Mouse (Mus musculus) cortical plate, adult 2 months (tissue): ENCODE measurements at regions not wholly inside any gene's neighbourhood (a gene's known extent, or its start where the extent isn't known, plus 50 kb on each side); places are given as distances from the start of the nearest gene placed in this dataset.

Experiments
- H3K27ac ChIP-seq: fragments of 200-500 bp; 2 replicates; pipeline ENCODE4 v1.5.1; 2012; ENCODE audit warnings: low read length, control low read depth, inconsistent platforms; ENCODE audit not compliant: insufficient read depth
- H3K4me1 ChIP-seq: fragments of 200-500 bp; 2 replicates; pipeline ENCODE4 v1.6.1; 2011; ENCODE audit warnings: low read length; ENCODE audit not compliant: control insufficient read depth, insufficient read depth
- H3K4me3 ChIP-seq: fragments of 200-500 bp; 2 replicates; pipeline ENCODE4 v1.5.1; 2011; ENCODE audit warnings: mild to moderate bottlenecking, low read length, control low read depth; ENCODE audit not compliant: insufficient read depth
- CTCF ChIP-seq: fragments of 200-500 bp; IDR thresholded peaks from 2 replicates; pipeline ENCODE4 v1.5.1; 2011; ENCODE audit warnings: mild to moderate bottlenecking, control low read depth, low read length; ENCODE audit not compliant: insufficient read depth; ENCODE audit errors: extremely low read depth
- POLR2A ChIP-seq: fragments of 200-500 bp; IDR thresholded peaks from 2 replicates; pipeline ENCODE4 v1.6.1; 2011; ENCODE audit warnings: mild to moderate bottlenecking, low read length, control low read depth; ENCODE audit not compliant: insufficient read depth; ENCODE audit errors: extremely low read depth

- Histone ChIP-seq H3K4me3 (no peak overlapping the region), H3K27ac (no peak overlapping the region), H3K4me1 (no peaks in the 10 kb centered on the region)
- TF ChIP-seq POLR2A, result no peak
- TF ChIP-seq CTCF, result no peak
Measured at GRCm38 (mm10) chr12:54407301-54407896, 203.7 kb upstream of the Egln3 start.

GRCm38 (mm10) chr12:54405066-54405465 lies 201.4 kb upstream of the Egln3 start:
- Histone ChIP-seq H3K27ac (no peak overlapping the region), H3K4me3 (no peak overlapping the region)
- TF ChIP-seq POLR2A (no peak), CTCF (no peak)

GRCm38 (mm10) chr12:54402591-54402990 lies 198.9 kb upstream of the Egln3 start:
- Histone ChIP-seq H3K4me1 (no peaks in the 10 kb centered on the region), H3K27ac (no peak overlapping the region), H3K4me3 (no peak overlapping the region)
- TF ChIP-seq POLR2A (no peak), CTCF (no peak)

More at GRCm38 (mm10) chr12:54405066-54405465, 201.4 kb upstream of the Egln3 start:
- no peaks in the 10 kb centered on the region for H3K4me1 ChIP-seq

- Histone ChIP-seq H3K4me3 (no peak overlapping the region), H3K27ac (no peak overlapping the region), H3K4me1 (no peaks in the 10 kb centered on the region)
- TF ChIP-seq CTCF, result no peak
- TF ChIP-seq POLR2A, result no peak
Measured at GRCm38 (mm10) chr12:54401665-54402064, 198.0 kb upstream of the Egln3 start.

- Histone ChIP-seq H3K4me3 (no peak overlapping the region), H3K27ac (no peak overlapping the region), H3K4me1 (no peaks in the 10 kb centered on the region)
- no peak for TF ChIP-seq POLR2A
- no peak for TF ChIP-seq CTCF
Measured at GRCm38 (mm10) chr12:54400084-54400483, 196.4 kb upstream of the Egln3 start.

- TF ChIP-seq POLR2A (no peak), CTCF (no peak)
Measured at GRCm38 (mm10) chr12:54398080-54398479, 194.4 kb upstream of the Egln3 start.

GRCm38 (mm10) chr12:54396952-54397351 lies 193.3 kb upstream of the Egln3 start:
- H3K27ac ChIP-seq, result no peak overlapping the region
- no peaks in the 10 kb centered on the region for H3K4me1 ChIP-seq
- H3K4me3 ChIP-seq, result no peak overlapping the region
- TF ChIP-seq POLR2A (no peak), CTCF (no peak)

More at GRCm38 (mm10) chr12:54398080-54398479, 194.4 kb upstream of the Egln3 start:
- no peak overlapping the region for H3K4me3 ChIP-seq
- H3K27ac ChIP-seq, result no peak overlapping the region
- no peaks in the 10 kb centered on the region for H3K4me1 ChIP-seq

- TF ChIP-seq CTCF (no peak), POLR2A (no peak)
- Histone ChIP-seq H3K27ac (no peak overlapping the region), H3K4me3 (no peak overlapping the region), H3K4me1 (no peaks in the 10 kb centered on the region)
Measured at GRCm38 (mm10) chr12:54396341-54396740, 192.7 kb upstream of the Egln3 start.

- TF ChIP-seq CTCF, result no peak
- H3K4me1 ChIP-seq, result no peaks in the 10 kb centered on the region
- H3K4me3 ChIP-seq, result no peak overlapping the region
- no peak overlapping the region for H3K27ac ChIP-seq
Measured at GRCm38 (mm10) chr12:54385401-54385800, 181.7 kb upstream of the Egln3 start.

- TF ChIP-seq CTCF (no peak), POLR2A (no peak)
- H3K4me1 ChIP-seq, result no peaks in the 10 kb centered on the region
- no peak overlapping the region for H3K27ac ChIP-seq
- no peak overlapping the region for H3K4me3 ChIP-seq
Measured at GRCm38 (mm10) chr12:54384116-54384515, 180.5 kb upstream of the Egln3 start.

GRCm38 (mm10) chr12:54382965-54383364 lies 179.3 kb upstream of the Egln3 start:
- H3K4me1 ChIP-seq, result no peaks in the 10 kb centered on the region
- H3K4me3 ChIP-seq, result no peak overlapping the region
- no peak overlapping the region for H3K27ac ChIP-seq
- TF ChIP-seq CTCF (no peak), POLR2A (no peak)
